Mouse (Mus musculus): ENCODE data around the gene Tmem132c.

Tmem132c gene

DNA sequence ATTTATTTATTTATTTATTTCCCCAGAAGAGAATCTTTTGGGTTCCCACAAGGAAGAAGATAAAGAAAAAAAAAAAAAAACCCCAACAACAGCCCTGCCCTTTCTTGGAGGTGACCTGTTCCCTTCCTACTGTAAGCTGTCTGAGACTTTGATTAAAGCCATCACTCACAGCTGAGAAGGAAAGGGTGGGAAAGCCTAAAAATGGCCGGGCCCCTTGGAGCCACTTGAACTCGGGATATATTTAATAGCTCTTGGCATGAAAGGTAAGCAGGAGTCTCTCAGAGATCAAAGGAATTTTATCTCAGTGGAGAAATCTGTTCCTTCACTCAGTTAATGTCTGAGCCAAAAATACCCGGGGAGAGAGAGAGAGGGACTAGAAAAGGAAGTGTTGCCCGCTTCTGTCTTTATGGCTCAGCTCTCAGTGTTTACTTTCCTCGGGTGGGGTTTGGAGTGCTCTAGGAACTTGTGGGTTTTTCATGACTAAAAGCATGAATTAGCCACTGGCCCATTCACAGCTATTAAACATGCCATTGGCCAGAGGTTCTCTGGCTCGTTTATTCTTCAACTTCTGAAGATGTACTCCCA lies 41.0 kb downstream of the Tmem132c start:
- no peak for DNase-seq (ENCODE audit: extremely low read depth, low read depth)

DNA sequence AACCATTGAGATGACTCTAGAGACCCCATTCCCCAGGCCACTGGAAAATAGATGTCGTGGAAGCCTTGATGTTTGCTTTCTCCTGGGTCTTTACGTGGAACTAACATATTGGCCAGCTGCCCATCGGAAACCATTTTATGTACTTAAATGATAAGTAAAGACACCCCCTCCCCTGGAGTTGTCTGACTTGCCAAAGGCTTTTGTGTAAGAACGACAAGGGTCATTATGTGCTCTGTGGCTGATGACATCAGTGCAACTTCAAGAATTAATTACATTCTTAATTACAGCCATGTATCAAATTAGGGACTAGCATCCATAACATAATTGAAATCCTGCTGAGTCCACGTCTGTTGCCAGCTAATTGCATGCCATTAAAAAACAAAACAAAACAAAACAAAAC lies 45.3 kb downstream of the Tmem132c start:
- no peak for DNase-seq (ENCODE audit: extremely low read depth, low read depth)

DNA sequence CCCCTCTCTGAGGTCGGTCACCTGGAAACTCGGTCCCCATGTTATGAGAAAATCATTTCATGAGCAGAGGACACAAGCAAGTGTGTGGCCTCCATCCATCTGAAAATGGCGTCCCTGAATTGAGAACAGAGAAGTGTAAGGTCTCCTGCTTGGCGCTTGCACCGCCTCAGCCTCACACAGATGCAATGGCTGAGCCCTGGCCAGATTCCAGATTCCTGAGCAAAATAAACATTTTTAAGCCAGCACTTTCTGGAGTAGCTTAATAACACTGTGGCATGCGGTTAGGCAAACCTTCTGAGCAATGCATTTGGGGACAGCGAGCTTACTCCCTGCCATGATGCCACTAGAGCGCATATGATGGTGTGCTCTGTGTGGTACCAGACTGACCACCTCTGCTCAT lies 48.1 kb downstream of the Tmem132c start:
- no peak for DNase-seq (ENCODE audit: extremely low read depth, low read depth)

DNA sequence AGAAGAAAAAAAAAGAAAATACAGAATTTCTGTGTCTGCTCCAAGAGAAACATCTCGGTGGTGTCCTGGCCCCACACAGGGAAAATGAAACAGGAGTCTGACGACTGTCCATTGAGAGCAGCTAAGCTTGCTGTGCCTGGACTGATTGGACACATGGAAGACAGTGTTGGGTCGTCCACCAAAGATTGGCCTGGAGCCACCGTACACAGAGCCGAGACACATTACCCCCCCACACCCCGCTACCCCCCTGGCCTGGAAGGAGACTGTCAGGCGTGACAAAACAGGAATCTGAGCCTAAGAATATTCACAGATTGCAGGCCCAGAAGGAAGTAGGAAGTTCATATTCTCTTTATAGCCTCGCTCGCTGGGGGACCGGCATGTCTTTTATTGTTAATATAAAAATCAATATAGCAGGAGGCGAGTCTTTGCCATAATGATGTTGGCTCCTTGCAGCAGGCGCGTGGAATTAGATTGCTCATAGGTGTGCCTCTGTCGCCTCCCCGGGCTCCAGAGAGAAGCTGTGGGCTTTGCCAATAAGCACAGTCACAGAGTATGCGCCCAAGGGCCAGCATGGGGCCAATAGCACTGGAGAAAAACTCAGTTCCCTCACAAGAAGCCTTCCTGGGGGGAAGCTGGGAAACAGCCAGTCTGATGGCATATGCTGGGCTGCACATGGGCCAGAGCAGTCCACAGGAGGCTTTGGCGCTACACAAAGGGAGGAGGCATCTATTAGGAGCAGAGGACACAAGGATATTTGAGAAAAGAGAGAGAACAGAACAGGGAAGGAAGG lies 49.0 kb downstream of the Tmem132c start:
- no peak for DNase-seq (ENCODE audit: extremely low read depth, low read depth)

DNA sequence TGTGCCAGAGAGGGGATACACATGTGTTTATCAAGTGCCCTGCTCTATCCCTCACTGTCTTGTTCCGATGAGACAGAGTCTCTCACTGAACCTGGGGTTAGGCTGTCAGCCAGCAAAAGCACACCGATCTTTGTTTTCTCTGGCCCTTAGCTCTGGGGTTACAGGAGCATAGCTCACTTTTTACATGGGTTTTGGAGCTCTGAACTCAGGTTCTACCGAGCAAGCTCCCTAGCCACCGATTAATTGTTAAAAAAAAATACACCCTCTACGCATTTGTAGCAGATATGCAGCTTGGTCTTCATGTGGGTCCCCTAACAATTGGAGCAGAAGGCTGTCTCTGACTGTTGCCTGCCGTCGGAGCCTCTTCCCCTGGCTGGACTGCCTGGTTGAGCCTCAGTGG lies 50.0 kb downstream of the Tmem132c start:
- DNase-seq (ENCODE audit: extremely low read depth, low read depth) = no peak

DNA sequence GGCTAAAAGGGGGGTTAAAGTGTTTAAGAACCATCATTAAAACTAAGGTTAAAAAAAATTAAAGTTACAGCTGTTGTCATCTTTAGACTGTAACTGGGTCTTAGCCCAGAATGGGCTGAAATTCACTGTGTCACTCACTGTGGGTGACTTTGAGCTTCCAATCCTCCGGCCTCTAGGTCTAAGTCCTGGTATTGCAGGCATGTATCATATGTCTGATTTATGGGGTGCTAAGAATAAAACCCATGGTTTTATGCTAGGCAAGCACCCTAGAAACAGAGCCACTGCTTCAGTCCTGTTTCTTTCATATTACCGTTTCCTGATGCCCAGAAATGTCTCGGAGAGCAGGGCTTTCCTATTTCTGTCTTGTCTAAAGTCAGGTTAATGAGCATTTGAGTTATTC lies 52.1 kb downstream of the Tmem132c start:
- DNase-seq (ENCODE audit: extremely low read depth, low read depth) = no peak

DNA sequence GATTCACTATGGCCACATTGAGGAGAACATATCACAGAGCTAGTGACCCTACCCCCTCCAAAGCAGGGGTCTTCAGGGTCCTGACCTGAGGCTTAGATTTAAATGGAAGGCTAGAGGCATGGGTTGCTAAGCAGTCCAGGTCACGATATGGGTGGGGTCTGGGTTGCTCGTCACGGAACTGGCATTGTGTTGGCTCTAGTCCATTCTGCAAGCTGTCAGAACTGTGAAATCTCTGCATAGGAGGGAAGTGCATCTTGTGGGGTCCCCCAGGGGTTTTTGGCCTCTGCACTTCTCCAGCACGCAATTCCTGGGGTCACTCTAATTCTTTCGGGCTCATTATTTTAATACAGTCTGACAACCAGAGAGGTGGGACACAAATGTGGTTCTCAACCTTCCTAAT lies 55.9 kb downstream of the Tmem132c start:
- DNase-seq (ENCODE audit: extremely low read depth, low read depth) = no peak

DNA sequence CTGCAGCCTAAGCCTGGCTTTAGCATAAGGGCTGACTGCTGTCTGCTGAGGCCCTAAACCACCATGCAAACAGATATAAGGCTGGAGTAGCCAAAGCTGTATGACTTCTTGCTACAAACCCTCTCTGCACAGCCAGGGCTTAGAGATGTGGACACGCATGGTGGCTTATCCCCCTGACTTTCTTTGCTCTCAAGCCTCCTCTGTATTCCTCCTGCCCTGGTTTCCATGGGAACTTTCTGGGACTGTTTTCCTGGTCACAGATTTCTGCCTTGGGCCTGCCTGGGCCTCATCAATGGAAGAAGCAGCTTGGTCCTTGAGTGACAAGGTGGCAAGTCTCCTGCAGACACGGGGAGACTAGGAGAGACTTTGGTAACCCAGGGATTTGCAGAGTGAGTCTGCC lies 56.5 kb downstream of the Tmem132c start:
- DNase-seq (ENCODE audit: extremely low read depth, low read depth) = no peak

DNA sequence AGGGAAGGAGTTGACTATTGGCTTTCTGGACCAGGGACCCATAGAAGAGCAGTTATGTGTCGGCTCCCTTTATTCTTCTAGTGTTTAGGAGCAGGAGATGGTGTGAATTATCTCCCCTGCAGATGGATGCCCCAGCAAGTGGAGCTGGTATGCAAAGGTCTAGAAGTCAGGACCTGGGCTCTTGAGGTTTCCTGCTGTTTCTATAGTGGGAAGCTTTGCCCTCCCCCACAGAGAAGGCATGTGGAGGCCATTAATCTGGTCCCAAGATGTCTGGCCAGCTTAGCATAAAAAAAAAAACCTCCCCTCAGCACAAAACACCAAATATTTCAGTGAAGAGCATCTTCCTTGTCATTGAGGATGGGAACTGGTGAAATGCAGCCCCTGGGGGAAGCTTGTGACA lies 57.4 kb downstream of the Tmem132c start:
- DNase-seq (ENCODE audit: extremely low read depth, low read depth) = no peak

DNA sequence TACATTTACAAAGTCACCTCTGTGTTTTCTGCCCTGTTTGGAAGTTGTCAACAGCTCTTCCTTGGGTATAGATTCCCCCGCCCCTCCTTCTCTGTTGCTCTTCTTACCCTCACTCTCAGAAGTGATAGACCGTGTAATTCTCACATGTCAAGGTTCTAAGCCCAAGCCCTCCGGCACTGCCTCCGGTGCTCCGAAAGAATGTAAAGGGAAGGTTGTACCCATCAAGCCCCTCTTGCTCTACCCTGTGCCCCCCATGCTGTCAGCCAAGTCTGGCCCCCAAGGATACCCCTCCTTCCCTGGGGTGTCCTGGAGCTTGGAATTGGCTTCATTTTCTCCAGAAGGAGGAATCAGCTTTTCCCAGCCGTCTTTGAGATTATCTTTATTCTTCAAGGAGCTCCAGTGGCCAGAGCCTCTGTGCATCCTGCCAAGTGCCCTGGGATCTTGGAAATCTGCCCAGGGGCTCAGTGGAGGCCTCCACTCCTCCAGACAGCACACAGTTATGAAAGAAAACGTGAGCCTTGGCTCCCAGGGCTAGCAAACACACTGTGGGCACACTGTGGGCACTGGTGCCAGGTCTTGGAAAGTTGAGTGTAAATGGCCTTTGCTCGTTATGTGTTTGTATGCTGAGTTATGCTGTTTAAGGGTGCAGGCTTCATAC lies 59.1 kb downstream of the Tmem132c start:
- DNase-seq (ENCODE audit: extremely low read depth, low read depth) = no peak

DNA sequence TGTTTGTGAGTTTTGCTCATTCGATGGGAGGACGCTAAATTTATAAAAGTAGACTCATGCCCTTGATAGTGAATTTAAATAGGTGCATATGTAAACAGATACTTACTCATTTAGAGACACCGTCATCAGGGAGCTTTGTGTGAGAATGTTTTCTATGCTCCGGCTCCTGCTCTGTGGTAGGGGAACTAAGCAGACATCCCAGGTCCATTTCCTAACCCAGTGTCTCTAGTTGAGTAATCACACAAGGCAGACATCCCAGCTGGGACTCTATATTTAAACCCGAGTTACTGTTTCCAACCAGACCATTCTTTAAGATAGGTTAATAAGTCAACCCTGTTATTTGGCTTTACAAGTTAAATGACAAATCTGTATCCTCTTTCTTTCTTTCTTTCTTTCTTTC lies 63.7 kb downstream of the Tmem132c start:
- DNase-seq (ENCODE audit: extremely low read depth, low read depth) = no peak

DNA sequence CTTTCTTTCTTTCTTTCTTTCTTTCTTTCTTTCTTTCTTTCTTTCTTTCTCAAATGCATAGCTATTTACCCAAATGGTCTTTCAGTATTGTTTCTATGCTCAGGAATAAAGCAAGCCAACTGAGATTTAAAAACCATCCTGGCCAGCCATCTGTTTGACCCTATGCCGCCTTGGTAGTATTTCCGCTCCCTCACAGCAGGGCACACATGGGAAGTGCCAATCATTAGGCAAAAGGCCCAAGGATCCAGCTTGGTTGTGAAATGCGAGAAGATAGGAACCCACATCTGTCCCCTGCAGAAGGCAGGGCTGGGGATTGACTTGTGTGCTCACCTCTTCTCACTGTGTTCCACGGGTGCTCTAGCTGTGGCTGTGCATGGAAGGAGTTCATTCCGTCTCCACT lies 64.1 kb downstream of the Tmem132c start:
- DNase-seq (ENCODE audit: extremely low read depth, low read depth) = no peak

DNA sequence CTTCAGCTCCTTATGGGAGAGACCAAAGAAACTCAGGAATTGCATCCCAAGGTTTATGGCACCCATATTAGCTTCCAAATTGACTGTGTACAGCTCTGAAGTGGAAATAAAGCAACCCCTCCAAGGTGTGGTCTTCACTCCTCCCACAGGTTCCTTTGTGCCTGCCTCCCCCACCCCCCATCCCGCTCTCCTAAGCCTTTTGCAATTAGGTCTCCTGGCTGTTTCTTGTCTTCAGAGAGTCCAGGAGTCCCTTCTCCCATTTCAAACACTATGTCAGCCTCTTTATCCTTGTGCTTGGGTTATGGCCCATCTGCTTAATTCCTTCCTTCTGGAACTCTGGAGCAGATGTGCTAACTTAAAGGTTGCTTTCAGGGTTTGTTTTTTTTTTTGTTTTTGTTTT lies 65.1 kb downstream of the Tmem132c start:
- no peak for DNase-seq (ENCODE audit: extremely low read depth, low read depth)

DNA sequence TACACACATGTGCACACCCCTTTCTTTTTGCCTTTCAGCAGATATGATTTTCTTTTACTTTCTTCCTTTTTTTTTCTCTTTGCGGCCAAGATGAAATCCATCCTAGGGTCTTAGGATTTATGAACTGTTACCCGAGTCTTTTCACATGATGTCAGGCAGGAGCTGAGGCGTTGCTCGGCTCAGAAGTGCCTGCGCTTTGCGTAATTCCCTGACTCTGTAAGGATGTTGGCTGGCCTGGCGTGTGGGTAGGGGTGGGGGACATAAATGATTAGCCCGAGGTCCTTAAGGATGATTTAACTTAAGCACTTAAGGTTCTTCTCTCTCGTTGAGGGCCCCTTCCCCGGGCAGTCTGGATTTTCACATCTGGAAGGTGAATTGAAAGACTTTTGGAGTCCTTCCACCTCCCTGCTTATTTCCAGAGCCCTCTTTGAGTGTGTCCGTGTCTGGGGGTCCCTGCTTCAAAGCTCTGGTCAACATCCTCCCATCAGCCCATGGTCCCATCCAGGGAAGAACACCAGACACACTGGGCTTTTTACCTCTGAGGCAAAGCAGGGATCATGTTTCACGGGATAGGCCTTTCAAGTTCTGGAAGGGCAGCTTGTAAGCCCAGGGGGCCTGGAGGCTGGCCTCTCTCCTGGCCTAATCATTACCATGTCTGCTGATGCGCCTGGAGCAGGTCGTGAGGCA lies 68.9 kb downstream of the Tmem132c start:
- DNase-seq (ENCODE audit: extremely low read depth, low read depth) = no peak

DNA sequence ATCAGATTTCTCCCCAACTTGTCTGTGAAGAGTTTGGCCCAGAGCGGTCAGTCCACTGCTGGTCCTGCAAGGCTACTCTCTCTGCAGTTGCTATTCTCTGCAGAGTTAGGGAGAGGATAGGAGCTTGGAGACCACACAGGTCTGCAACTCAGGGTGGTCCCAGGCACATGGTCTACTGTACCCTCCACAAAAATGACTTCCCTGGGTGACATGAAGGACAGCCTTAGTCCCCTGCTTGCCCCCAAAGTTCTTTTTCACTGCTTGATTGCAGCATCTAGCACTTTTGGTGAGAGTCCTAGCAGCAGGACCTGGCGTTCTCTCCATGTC lies 69.4 kb downstream of the Tmem132c start:
- DNase-seq (ENCODE audit: extremely low read depth, low read depth) = no peak

DNA sequence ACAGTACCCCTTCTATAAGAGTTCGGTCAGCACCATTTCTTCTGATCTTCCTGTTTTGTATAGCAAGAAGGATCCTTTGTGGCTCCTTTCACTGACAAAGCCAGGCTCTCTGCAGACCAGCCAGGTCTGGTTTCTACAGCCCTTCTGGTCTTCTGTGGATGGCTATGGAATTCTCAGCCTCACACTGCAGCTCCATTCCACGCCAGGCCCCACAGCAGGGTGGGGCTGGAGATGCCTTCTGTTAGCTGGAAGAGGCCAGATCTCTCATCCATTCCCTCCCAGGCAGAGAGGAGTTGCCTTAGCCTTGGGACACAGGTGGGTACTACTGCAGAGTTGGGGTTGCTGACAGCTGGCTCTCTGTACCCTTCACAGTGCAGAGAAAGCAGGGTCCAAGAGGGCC lies 72.0 kb downstream of the Tmem132c start:
- DNase-seq (ENCODE audit: extremely low read depth, low read depth) = no peak

DNA sequence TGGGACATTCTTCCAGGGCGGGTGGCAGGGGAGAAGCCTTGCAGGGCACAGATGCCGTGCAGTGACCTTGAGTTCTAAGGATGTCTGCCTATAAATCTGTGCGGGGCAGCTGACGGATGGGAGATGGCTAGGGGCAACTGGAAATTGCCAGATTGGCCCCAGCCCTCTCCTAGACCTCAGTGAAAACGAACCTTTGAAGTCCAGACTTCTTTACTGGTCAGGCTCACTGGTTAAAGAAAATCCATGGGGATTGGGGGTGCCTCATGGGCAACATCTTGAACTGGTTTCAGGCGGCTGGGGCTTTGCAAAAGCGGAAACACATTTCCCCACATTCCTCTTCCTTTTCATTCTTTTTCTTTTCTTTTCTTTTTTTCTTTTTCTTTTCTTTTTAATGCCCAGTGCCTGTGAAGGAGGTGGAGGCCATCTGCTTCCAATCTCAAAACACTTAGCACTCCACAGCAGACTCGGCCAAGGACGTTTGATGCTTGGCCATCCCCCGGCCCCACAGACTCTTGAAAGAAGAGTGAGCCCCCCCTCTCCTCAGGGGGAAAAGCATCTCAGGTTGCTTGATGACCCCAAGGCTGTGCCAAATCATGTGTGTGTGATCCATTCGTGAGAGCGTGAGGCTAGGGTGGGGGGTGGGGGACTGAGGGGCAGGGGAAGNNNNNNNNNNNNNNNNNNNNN lies 77.6 kb downstream of the Tmem132c start:
- no peak for DNase-seq (ENCODE audit: extremely low read depth, low read depth)

DNA sequence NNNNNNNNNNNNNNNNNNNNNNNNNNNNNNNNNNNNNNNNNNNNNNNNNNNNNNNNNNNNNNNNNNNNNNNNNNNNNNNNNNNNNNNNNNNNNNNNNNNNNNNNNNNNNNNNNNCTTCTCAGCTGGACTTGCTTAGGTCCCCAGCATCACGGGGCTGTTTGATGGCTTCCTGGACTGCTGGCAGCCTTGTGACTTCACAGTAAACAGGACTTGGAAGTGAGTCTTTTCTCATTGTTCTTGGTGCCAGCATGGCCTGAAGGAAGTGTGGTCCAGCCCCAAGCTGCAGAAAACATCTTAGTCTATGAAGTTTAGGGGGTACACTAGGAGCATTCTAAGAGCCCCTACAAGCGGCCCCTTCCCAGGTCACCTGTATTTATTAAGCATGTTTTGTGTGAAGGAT lies 83.0 kb downstream of the Tmem132c start:
- DNase-seq (ENCODE audit: extremely low read depth, low read depth) = no peak

DNA sequence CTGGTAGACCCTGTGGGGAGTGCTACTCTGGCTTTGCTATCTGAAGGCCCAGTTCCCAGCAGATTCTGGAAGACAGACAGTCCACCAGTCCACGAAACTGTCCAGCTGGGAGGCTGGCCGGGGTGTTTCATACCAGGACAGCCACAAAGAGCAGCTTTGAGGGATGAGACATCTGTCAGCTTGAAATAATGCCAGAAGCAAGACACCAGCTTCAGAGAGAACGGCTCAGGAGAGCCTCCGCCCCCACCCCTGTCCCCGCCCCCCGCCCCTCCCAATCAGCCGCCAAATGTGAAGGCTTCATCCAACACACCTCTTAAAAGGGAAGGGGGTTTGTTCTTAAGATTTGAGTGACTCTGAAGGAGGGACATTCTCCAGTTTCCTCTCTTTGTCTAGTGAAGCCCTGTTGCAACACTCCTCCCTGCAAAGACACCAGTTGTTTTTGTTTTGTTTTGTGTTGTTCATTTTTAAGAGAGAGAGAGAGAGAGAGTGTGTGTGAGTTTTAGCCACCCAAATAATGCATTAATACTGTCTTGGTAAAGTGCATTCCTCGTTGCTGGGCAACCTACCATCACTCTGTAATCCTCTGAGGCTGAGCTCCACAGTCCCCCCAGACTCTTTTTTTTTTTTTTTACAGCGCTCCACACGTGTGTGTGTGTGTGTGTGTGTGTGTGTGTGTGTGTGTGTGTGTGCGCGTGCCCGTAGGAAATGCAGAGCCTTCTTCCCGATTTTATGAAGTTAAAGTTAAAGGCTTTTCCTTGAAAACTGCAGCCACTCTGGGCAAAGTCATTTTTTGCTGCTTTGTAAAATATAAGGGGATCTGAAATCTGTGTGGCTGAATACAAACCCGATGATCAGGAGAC lies 94.7 kb downstream of the Tmem132c start:
- no peak for DNase-seq (ENCODE audit: extremely low read depth, low read depth)

DNA sequence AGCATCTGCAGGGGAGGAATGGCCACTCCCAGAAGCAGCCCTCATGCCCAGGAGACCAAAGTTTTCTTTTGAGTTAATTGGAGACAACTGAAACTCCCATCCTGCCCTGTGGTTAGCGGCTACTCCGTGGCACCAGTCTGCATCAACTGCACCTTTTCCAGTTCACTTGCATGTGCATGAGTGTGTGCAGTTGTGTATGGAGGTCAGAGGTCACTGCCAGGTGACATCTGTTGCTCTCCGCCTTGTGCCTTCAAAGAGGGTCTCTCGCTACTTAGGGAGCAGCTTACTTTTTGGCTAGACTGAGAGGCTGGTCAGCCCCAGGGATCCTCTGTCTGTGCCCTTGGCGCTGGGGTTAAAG lies 95.3 kb downstream of the Tmem132c start:
- no peak for DNase-seq (ENCODE audit: extremely low read depth, low read depth)

DNA sequence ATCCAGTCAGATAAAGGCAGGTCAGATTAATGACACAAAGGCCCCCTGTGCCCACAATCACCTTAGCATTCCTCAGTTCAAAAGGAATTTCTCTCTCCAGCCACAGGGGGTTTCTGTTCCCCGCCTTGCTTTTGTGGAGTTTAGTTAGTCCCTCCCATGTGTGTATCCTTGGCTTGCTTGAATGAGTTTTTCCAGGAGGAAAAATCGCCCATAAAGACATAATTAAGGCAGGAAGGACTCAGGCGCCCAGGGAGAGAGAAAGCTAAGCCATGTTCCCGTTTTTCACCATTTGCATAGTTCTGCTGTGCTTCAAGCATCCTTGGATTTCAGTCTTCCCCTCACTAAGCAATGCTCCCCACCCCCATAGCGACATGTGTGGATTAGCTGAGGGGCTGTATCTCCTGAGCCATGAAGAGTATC lies 97.4 kb downstream of the Tmem132c start:
- DNase-seq (ENCODE audit: extremely low read depth, low read depth) = no peak
